Mouse (Mus musculus): ENCODE data around the gene Flt1.

Gene Flt1

GRCm38 (mm10) chr5:147725831-147726700 lies at the start of gene Flt1:
Gene Flt1 (minus strand): TSS chr5:147726011.
- peak; percentile 2 to 12 for DNase-seq

DNA sequence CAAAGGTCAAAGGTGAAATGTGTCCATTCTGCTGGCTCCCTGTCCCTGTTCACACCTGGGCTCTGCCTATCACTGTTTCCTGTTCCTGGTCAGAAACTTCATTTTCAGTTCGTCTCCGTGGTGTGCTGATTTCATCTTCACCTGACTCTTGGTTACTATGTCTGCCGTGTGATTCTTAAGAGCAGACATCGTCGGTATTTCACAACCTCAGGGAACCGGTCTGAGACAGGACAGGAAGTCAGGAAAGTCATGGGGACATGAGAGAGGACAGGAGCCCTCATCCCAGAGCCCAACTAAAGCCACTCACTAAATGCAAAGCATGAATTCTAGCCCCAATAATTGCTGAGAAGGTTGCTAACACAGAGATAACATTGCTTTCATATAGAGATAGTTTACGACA lies 49.4 kb upstream of the Flt1 start:
- no peak for DNase-seq

- DNase-seq, result no peak
These were observed 44.1 kb upstream of the Flt1 start for GRCm38 (mm10) chr5:147769918-147770317.

GRCm38 (mm10) chr5:147764061-147764460 lies 38.2 kb upstream of the Flt1 start:
- no peak for DNase-seq

DNA sequence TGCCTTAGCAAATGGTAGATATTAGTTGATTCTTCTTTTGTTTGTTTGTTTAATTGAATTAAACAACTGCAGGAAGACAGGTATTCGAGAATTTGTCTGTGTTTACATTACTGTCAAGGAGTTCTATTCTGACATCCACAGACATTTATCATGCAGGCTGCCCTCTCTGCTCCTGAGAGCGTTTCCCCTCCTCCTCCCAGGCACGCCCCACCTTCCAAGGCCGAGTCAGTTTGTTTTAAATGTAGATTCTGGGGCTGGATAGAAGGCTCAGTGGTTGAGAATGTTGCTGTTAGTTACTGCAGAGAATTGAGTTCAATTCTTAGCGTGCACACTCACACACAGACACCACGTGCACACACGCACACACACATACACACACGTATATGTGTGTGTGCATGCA lies 36.2 kb upstream of the Flt1 start:
- DNase-seq, result no peak

GRCm38 (mm10) chr5:147761275-147761674 lies 35.5 kb upstream of the Flt1 start:
- no peak for DNase-seq

DNA sequence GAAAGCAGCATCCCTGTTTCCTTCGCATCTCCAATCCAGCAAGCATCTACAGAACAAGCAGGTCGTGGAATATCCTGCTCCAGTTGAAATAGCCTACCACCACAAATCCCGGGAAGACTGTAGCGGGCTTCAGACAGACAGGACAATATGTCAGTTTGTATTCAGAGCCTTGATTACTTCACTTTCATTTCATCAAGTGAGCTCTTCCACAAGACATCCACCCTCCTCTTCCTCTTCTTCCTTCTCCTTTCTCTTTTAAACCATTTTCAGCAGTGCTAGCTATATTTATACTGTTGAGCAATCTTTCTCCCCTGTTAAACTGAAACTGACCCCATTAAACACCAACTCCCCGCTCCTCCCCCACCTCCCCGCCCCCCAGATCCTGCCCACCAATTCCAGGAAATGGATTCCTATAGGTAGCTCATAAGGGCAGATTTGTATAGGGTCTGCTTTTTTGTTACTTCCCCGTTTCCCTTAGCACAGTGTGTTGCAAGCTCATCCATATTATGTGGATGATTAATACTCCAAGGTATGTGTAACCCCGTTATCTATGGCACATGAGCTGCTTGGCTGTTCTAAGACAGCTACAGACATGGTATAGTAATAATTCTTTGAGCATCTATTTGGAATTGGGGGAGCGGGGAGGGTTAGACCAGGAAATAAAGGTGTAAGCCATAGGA lies 33.0 kb upstream of the Flt1 start:
- no peak for DNase-seq

DNA sequence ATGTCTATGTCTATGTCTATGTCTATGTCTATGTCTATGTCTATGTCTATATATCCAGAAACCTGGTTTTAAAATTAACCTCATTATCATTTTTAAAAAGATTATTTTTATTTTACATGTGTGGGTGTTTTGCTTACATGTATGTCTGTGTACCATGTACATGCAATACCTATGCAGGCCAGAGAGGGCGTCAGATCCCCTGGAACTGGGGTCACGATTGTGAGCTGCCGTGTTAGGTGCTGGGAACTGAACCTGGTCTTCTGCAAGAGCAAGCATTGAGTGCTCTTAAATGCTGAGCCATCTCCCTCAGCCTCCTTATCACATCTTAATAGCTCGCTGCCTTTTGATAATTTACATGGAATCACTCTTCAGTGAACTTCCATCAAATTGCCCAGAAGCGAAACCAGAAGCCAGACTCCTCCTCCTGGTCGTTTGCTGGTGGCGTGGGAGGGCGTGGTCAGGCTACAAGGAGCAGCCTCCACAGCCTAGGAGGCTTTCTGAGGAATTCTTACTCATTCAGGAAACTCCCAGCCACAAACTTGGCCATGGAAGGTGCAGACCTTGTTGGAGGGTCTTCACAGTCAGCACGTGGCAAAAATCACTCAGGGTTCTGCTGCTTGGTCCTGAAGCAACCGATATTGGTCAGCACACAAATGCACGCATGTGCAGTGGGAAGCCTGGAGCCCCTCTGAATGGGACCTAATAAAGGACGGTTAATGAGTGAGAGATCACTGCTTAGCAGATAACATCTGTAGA lies 32.2 kb upstream of the Flt1 start:
- no peak for DNase-seq

- DNase-seq, result no peak
These were observed 27.1 kb upstream of the Flt1 start for GRCm38 (mm10) chr5:147752914-147753341.

GRCm38 (mm10) chr5:147751673-147752130 lies 25.9 kb upstream of the Flt1 start:
- no peak for DNase-seq

- no peak for DNase-seq
These were observed 24.2 kb upstream of the Flt1 start for GRCm38 (mm10) chr5:147749972-147750371.

- DNase-seq, result no peak
These were observed 22.3 kb upstream of the Flt1 start for GRCm38 (mm10) chr5:147748081-147748581.

- DNase-seq, result no peak
These were observed 19.3 kb upstream of the Flt1 start for GRCm38 (mm10) chr5:147744900-147745653.

DNA sequence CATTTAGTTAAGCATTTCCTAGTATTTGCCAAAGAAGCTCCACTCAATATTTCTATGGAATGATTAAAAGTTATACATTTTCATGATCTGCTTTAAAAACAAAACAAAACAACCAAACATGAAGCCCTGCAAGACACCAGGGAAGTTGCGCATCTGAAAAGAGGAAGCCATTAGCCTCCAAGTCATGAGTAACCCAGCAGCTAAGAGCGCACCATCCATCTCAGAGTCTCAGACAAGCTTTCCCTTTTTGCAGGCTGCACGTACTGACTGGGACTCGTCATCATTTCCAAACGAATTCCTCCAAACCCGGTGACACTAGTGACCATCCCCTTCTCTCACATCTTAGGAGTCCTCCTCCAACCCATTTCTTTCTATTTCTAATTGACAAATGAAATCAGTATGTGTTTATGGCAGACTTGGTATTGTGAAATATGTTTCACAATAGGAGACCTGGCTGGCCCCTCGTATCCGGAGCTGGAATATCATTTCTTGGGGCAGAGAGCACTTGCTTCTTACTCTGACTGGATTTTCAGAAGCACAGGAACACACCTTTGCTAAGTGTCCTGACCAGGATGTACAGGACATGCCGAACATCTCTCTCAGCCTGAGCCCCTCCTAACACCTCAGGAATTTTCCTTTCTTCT lies 16.8 kb upstream of the Flt1 start:
- no peak for DNase-seq

DNA sequence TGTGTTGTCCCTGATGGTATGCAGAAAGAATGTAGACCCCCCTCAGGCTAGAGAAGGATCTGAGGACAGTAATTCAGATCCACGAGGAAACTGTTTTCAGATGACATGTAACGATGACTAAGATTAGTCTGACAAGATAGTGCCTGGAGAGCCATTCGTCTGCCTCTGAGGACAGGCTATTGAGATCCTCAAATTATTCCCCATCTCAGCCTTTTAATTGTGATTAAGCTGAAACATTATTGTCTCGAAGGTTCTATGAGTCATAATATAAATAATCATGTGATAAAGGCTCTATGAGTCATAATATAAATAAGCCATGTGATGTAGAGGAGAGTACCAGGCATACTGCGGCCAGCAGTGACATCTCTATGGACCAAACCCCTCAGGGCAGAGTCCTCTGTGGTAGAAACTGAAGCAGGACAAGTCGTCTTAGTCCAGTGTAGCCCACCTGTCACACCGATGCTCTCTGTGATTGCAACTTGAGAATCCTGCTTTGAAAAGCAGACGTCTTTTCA lies 11.0 kb upstream of the Flt1 start:
- DNase-seq, result no peak

DNA sequence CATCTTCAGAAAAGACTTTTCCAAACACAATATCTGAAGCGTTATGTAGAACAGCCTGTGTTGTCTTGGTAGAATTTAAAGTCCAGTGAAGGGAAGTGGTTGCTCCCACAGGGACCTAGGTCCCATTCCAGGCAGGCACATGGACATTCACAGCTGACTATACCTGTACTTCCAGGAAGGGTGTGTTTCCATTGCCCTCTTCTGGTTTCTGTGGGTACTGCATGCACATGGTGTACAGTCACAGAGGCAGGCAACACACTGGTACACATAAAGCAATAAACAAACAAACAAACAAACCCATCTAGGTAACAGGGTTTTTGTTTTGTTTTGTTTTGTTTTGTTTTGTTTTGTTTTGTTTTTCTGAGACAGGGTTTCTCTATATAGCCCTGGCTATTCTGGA lies 7.9 kb upstream of the Flt1 start:
- peak in 1 of 2 experiments; percentile 21 for DNase-seq

GRCm38 (mm10) chr5:147732926-147733325 lies 7.1 kb upstream of the Flt1 start:
- no peak for DNase-seq

DNA sequence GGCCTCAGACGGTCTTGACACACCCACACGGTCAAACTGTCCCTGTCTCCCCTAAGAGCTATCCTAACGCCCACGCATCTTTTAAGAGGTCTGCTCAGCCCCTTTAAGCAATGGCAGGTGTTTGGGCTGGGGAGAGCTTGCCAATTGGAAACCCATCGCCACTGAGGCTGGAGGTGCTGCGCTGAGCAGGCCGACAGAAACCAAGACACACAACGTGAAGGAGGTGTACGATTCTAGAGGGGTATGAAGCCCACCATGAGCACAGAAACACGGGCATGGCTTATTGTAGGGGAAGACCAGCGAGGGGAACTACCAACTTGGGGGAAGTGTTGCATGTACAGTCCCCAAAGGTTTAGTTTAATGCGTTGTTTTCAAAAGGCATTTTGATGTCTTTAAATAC lies 1.7 kb upstream of the Flt1 start:
- DNase-seq, result no peak

DNA sequence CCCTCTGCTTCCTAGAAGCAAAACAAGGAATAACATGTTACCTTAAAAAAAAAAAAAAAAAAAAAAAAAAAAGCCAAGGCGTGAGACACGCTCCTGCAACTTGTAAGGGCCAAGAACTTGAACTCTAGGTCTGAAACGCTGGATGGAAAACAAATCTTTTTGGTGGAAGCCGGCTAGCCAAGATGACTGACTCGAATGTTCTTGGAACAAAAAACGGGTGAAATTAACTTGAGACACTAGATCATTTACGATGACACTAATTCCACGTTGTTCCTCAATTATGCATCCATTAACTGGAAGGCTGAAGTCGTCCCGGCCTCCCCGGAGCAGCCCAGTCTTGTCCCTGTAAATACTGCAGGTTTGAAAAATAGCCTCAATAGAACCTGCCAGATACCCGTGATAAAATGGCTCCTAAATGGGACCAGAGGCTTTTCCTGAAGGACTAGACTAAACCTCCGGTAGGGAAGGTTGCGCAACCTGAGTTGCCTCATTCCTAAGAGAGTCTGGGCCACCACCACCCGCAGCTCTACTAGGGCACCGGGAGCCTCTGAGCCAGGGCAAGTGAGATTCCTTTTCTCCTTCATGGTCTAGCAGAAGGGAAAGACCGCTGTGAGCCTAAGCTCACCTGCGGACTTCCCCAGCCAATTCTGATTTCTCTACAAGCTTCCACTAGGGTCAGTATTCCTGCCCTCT lies 1.0 kb upstream of the Flt1 start:
- no peak for DNase-seq

GRCm38 (mm10) chr5:147724945-147725830 lies 623 bp downstream of the Flt1 start:
- peak in 1 of 2 experiments; percentile 6 for DNase-seq

Measured in thymus, postnatal 36 days (tissue).